Mouse (Mus musculus) left cerebral cortex, adult 8-10 months (tissue): ENCODE results near the gene Slc34a1. TPM values are rescaled to one million over a fixed set of nuclear protein-coding genes. Genes with fewer than 3 reads are reported as not detected.
"Not testable (repeated sequence)": the region's sequence is repeated elsewhere in the genome, so short reads cannot be mapped to it uniquely, and the experiment has no call there.

ENCODE experiments used
- DNase-seq, 2 experiments: peaks; one replicate each; pipeline ENCODE4 v3.0.0; 2022; ENCODE audit warnings: low spot score in 2 of 2
- total RNA-seq, 4 experiments: library from RNA; stranded (reverse); gene quantifications; 2 replicates each; pipeline ENCODE4 v1.2.4; 2022

Slc34a1 gene
- total RNA-seq, 4 experiments from 2014 or later: 0.16 to 0.17 TPM; not detected in 2

DNA sequence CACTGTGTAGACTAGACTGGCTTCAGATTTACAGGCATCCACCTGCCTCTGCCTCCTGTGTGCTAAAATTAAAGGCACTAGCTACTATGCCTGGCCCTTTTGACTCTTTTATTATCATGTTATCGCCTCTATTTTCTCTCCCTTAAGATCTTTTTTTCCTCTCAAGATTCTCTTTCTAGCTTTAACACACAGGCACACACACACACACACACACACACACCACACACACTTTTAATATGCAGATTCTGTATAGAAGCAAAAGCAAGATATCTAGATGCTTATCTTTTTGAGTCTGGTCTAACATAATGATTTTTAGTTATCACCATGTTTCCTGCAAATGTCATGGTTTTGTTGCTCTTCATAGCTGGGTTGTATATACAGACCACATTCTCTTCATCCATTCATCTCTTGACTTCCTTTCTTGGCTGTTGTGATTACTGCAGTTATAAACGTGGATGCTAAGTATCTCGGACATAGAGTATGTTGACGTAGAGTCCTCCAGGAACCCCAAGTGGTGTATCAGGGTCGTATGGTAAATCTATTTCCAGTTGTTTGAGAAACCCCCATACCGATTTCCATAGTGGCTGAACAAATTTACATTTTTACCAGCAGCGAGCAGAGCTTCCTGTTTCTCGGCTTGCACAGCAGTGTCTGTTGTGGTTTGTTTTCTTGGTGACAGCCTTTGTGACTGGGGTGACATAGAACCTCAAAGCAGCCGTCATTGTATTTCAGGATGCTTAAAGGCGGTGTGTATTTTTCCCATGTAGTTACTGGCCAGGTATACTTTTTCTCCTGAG, 34.1 kb downstream of the Slc34a1 start:
- no peak for DNase-seq

GRCm38 (mm10) chr13:55437111-55437629, 39.2 kb downstream of the Slc34a1 start:
- DNase-seq: not testable (repeated sequence)

DNA sequence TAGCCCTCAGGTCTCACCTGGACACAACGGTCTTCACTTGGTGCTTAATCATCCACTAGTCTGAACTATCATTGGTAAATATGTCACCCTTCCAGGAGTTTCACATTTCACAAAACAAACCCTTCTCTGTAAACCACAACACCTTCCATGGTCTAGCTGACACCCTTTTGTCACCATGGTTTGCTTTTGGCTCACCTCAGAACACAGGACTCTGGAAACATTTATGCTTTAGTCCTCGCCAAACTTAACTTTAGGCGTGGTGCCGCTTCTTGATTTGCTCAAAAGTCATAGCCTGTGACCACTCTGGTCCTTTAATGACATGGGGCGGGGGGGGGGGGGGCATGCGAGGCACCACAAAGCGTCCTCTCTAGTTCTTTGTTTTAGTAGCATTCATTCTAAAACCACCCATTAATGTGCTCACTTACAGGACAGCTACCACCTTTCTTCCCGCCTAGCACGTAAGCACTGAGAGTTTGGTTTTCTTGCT, 45.9 kb downstream of the Slc34a1 start:
- DNase-seq: no peak

GRCm38 (mm10) chr13:55444286-55444936, 46.4 kb downstream of the Slc34a1 start:
- DNase-seq: no peak

DNA sequence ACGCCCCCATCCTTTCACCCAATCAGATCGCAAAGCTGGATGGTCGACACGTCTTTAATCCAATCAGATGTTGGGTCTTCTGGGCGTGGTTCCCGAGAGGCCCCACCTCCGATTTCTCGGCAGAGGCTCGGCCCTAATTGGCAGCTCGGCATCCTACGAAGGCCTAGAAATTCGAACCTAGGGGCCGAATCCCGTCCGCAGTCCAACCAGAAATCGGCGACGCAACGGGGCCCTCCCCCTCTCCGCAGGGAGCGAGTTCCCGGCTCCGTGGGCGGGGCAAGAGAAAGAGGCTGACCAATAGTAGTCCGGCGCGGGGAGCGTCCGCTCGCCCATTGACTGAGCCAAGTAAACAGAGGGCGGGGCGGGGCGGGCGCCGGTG, 46.9 kb downstream of the Slc34a1 start, which contains the start of gene Grk6:
Gene Grk6, plus strand, starts transcription at position 136 of the 379 bp plus-strand sequence.
- DNase-seq: peak; percentile 98 to 100

- no peak for DNase-seq
Observed at GRCm38 (mm10) chr13:55445361-55446091, 47.5 kb downstream of the Slc34a1 start.

DNA sequence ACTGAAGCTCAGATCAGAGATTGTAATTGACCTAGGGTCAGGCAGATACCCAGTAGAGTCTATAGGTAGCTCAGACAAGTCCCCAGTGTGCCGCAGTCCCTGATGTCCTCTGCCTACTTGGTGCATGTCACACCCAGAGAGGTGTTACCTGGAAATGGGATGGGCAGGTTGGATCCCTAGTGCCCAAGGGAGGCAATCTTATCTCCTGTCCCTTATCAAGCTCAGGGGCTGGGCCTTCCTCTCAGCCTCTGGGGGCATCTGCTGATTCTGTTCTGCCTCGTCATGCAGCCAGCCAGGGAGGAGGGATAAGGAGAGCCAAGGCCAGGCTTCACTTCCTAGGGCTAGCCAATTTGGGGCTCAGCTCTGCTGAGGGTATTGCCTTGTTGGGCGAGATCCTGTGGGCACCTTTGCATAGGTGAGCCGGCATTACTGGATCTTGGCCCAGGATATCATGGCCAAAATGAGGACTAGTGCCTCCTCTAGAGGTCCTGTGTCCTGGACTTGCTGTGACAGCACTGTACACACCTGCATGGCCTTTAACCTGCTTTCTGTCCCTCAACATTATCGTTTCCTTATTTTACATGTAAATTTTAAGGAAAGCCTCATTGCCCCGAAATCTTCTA, 48.6 kb downstream of the Slc34a1 start:
- no peak for DNase-seq

DNA sequence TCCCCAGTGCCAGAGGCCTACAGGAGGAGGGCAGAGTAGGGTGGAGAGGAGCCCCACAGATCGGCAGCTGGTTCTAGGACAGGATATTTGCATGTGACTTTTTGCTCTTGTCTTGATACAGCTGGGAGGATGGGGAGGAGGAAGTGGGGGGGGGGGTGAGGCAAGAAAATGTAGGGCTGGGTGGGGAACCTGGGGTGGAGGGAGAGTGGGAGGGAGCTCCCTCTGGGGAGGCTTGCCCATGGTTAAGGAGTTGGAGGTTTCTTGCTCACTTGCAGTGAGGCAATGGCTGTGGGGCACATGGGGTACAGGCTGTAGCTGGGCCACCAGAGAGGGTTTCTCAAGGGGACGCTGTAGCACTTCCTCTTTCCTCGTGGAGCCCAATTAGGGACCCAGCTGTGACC, 49.6 kb downstream of the Slc34a1 start:
- DNase-seq: no peak

- no peak for DNase-seq
Observed at GRCm38 (mm10) chr13:55448131-55448530, 50.1 kb downstream of the Slc34a1 start.

DNA sequence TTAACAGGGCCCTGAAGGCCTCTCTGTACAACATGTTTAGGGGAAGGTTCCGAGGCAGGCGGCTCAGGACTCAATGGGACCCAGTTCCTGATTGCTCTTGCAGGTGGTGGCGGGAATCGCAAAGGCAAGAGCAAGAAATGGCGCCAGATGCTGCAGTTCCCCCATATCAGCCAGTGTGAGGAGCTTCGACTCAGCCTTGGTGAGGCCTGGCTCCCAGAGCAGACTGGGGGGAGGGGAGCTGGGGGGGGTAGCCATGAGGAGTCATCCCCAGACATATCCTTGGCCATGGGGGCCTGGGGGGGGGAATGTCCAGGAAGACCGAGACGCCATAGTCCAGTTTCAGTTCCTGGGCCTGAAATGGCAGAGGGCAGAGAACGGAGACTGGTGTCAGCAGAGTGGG, 51.2 kb downstream of the Slc34a1 start:
- DNase-seq: no peak

- no peak for DNase-seq
Observed at GRCm38 (mm10) chr13:55449679-55450441, 51.9 kb downstream of the Slc34a1 start.

DNA sequence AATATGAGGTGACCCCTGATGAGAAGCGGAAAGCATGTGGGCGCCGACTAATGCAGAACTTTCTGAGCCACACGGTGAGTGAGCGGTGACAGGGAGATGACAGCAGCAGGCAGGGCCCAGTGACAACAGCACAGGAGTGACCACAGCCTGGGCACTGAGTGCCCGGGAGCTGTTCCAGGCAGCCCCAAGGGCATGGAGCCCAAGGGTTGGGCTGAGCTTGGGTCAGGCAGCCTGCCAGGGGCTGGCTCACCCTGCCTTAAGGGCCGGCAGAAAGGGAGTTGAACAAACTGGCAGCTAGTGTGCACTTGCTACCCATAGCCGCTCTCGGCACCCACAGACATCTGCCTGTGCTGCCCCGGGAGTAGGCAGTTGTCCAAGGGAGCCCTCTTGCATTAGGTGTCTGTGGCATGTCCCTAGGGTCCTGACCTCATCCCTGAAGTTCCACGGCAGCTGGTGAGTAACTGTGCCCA, 52.6 kb downstream of the Slc34a1 start:
- DNase-seq: peak in 1 of 2 experiments; percentile 57

GRCm38 (mm10) chr13:55451296-55451695, 53.3 kb downstream of the Slc34a1 start:
- DNase-seq: no peak

DNA sequence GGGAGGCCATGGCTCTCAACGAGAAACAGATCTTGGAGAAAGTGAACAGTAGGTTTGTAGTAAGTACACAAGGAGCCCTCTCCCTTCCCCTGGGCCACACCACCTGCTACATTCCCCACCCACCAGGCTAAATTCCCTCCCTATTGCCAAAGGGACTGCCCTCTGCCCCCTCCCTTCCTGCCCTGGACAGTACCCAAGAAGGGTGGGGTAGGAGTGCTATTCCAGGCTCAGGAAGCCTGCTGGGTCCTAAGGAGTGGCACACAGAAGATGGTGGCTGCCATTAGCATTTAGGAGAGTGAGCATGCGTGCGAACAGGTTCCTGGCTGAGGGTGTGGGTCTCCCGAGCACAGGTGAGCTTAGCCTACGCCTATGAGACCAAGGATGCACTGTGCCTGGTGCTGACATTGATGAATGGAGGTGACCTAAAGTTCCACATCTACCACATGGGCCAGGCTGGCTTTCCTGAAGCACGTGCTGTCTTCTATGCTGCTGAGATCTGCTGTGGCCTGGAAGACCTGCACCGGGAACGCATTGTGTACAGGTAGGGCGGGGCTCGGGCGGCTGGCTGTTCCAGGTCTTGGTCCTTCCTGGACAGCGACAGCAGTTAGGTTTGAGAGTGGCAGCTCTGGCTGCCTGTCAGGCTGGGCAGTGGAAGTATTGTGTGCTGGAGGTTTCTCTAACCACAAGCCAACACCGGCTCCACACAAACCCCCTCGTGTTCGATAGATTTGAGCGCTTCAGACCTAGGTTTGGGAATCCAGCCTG, 54.0 kb downstream of the Slc34a1 start:
- no peak for DNase-seq

- no peak for DNase-seq
Observed at GRCm38 (mm10) chr13:55462965-55463364, 65.0 kb downstream of the Slc34a1 start.

DNA sequence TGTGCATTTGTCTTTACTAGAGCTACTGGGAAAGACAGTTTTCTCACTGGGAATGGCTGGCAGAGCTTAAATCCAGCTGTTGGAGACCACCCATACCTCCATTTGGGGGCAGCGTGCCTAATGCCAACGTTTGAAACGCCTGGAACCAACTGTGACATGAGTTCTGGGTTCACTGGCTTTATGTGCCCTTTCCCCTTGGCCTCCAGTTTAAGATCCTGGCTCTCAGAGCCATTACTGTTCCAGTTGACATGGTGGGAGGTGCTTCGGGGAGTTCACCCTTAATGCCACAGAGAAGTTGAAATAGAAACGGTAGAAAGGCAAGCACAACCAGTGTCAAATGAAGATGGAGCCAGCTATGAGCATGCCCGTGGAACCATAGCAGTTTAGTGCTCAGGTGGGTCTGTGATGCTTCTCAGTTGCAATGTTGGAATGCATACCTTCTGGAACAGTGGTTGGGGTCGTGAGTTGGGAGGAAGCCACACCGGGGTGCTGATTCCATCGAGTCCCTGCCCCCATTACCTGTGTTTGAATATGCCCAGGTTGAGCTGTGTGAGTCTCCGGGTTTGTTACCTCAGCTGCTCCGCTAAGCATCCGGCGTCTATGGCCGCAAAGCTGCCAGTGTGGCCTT, 65.5 kb downstream of the Slc34a1 start:
- no peak for DNase-seq

DNA sequence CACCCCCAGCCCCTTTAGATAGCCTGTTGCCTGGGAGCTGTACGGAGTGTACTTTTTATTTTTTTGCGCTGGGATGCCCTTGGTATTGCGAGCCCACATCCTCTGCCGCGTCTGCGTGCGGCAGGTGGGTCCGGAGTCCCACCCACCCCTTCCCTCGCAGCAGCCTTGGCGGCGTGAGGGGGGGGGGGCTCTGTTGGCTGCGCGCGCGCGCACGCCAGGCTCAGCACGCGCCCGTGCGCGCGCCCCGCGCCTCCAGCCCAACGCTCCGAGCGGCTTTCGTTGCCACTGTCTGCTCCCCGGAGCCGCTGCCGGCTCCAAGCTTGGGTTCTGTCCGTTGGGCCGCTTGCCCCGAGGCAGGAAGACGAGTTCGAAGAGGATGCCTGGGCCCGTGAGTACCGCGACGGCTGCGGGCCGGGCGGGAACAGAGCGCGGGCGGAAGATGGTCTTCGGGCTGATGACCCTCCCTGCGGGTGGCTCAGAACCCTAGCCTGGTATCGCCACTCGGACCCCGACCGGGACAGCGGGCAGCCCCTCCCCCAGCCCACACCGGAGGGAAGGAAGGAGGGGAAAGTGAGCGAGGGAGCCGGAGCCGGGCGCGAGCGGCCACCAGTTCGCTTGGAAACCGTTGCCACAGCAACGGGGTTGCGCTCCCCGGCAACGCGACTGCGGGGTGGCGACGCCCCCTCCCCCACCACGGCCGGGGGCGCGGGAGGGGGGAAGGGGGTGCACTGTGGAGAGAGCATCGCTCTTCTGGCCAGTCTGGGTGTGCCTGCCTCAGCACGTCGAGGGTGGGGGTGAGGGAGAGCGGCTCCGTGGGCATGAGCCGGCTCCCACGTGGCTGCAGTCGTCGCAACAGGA, 66.3 kb downstream of the Slc34a1 start, which contains the start of gene Prr7:
Gene Prr7, plus strand, starts transcription at position 241 of the 858 bp plus-strand sequence.
- DNase-seq: peak in 1 of 2 experiments; percentile 79

- no peak for DNase-seq
Observed at GRCm38 (mm10) chr13:55465184-55465583, 67.2 kb downstream of the Slc34a1 start.
